Mouse (Mus musculus): Measurements from ENCODE around the gene Zdbf2. TPM values are rescaled to one million over a fixed set of nuclear protein-coding genes. Genes with fewer than 3 reads are reported as not detected.
"Not testable (repeated sequence)": the region's sequence is repeated elsewhere in the genome, so short reads cannot be mapped to it uniquely, and the experiment has no call there.

Zdbf2 gene
- polyA plus RNA-seq, 2 experiments from 2014 or later: not detected

DNA sequence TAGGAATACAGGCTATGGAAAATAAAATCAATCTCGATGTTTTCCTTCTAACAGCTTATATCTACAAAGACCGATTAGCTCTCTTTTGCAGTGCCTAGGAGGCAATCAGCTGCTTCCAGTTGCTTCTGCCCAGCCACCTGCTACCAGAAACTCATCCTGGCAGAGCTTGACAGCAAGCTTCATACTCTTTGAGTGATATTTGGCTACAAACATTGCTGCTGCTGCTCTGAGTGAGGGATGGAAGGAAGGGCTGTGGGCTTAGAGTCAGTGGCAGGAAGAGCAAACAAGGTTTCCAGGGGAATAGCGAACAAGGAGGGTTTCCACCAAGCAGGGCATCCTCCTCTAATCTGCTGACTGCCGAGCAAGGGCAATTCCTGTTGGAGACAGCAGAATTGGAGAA lies 7.6 kb upstream of the Zdbf2 start:
- no peak for ATAC-seq

DNA sequence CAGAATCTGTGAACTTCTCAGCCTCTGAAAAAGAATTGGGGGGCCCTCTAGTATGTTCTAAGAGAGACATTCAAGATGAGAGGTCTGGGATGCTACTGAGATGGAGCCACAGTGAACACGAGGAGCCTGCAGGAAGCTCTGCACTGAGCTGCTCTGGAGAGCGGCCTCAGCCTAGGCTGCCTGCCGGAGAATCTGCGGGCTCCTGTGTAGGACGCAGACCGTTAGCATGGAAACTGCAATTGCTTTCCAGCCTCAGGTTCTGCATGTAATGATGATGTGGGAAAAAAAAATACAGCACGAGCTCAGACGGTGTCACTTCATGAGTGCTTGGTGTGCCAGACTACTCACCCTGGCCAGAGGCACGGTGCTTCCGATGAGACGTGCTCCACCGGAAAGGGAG lies 6.9 kb upstream of the Zdbf2 start:
- no peak for ATAC-seq

DNA sequence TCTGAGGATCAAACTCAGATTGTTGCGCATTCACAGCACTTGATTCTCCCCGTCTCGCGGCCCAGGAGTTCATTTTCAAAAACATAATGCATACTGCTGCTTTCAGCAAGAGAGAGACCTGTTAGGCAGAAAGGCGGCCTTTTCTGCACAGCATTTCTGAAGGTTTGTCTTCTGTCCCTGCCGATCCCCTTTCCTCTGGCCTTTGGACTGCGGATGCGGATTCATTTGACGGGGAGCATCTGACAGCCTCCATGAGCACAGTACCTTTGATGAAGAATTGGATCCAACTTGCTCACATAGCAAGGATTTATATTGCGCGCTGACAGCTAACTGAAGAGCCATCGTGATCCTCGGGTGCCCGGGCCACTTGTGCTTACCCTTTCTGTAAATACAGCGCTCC lies 6.3 kb upstream of the Zdbf2 start:
- ATAC-seq: no peak

DNA sequence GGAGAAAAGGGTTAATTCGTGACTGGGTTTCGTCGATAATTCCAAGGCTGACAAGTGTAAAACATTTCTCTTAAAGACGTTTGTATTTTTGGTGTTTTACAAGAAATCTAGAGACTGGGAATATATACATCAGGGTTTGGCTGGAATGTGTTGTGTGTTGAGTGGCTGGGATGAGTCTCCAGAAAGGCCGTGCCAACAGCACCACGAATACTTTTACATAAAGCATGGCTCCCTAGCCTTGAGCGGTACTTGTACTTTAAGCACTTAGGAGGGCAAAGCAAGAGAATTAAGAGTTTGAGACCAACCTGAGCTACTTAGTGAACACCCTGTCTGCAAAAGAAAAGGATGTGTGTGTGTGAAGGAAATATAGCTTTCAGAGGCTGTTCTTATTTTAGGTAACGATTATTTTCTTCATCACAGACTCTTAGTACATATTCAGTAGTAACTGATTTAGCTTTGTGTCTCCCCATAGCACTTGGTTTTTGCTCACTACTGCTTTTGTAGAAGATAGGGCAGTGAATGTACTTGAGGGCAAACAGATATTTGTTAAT lies 865 bp upstream of the Zdbf2 start:
- ATAC-seq: no peak

DNA sequence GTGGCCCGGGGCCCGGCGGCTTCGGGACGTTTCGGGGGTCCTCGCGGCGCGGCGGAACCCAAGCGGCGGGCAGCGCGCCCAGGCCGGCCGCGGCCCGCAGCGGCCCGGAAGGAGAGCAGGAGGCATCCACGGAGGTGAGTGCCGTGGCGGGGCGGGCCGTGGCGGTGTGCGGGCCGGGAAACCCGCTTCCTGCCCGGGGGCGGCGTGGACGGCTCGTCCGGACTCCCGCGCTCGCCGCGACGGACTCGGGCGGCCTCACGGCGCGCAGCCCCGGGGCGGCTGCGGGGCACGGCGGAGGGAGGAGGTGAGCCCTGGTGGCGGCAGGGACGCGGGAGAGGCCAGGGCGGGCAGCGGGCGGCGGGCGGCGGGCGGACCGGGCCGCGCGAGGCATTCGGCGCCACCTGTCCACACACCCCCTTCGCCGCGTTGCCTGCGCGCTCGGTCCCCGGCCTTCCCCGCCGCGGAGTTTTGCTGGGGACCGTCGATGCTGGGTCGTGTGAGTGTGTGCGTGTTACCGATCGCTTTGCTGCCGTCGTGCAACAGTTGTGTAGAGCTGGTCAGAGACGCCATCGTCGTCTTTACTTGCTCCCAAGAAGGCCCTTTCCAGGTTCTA lies 380 bp downstream of the Zdbf2 start:
- no peak for ATAC-seq

DNA sequence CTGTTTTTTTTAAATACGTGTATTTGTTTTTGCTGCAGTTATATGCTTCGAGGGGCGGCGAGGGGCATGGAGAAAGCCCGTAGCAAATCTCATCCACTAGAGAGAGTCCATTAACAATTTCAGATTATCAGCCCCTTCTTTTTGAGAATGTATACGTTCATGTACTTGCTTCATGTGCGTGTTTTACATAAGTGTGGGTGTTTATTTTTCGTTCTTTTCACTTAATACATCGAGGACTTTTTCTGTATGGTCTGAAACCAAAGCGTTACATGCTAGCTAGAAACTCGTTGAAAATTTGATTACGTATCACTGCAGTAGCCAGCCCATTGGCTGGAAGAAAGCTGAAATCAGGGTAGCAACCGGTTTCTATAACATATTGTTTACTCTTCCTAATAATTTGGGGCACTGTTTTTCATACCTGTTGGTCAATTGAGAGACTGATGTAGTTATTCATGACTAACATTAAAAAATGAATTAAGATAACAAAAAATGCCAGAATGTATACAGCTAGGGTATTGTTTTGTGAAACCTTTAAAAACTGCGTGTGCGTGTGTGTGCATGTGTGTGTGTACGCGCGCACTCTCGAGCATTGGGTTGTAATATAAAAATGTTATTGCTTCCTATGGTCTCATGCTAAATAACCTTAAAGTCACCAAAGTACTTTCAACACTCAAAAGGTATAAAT lies 1.1 kb downstream of the Zdbf2 start:
- ATAC-seq: no peak

DNA sequence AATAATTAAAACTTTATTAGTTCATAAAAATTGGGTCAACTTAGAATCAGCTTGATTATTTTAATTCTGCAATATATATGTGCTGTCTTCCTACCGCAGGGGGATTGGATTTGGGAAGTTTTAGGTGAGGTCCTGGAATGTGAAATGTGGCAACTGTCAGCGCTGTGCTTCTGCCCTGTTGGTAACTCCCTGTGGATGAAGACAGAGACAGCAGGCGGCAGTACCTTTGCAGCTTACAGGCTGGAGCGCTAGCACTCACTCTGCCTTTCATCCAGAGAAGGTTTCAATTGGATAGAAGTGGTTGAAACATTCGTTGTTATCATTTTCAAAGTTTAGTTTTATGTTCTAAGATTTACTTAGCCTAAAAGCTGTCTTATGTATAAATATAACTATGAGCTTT lies 5.0 kb downstream of the Zdbf2 start:
- no peak for ATAC-seq

DNA sequence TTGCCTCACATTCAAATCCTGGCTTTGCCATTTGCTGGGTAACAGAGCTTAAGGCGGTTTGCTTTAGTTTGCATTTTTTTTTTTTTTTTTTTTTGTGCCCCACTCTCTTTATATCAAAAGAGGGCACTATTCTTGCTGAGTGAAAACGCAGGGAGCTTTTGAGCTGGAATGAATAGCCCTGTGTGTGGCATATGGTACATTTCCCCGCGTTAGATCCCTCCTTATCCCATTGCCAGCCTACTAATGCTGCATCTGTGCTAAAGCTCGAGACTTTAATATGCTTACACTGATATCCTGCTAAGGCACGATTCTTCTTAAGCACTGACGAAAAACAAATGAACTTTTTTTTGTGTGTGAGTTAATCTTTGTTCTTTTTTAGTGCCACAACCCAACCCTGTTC lies 20.9 kb downstream of the Zdbf2 start:
- no peak for ATAC-seq

DNA sequence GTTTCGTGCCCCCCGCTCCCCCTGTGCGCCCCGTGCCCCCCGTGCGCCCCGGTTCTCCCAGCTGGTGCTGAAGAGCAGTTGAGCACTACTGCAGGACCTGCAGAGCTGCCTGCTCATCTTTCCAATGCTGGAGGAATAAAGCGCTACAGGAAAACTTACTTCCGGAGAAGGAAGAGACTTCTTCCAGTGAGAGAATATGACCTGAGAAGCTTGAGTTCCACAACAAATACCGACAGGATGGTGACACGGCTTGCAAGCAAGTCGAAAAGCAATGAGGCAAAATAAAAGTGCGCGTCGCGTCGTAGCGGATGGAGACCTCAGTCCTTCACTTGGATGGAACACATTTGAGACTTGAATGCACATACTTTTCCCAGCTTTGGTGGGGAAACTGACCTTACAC lies 36.6 kb downstream of the Zdbf2 start:
- no peak for ATAC-seq

DNA sequence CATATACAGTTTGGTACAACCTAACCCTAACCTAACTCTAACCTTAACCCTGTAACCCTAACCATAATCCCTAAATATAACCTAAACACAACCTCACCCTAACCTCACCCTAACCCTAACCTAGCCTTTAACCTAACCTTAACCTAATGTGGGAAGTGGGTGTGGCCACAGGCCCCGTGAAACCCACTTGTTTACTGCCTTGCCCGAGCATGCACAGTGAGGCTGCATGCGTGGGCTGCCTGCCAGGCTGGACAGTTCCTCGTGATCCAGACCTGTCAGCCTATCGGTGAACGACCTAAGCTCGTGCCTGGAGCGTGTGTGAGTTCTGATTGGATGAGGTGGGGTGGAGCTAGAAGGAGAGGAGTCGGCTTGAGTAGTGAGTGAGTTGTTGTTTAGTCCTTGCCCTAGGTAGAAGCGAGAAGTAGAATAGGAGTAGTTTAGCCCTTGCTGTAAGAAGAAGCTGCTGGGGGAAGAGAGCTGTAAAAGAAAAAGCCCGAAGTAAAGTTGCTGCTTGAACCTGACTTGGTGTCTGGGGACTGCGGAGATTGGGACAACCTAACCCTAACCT lies 50.6 kb downstream of the Zdbf2 start:
- not testable (repeated sequence) for ATAC-seq

Other genes with a start within 250 kb of the Zdbf2 start
- gene Ino80d, start 158.6 kb upstream of the Zdbf2 start, polyA plus RNA-seq (2017; shearing (Covaris generic)): 10 to 100 TPM; 20.9 to 23.0 TPM
- 1,000 to 10,000 TPM; 1,216 to 1,318 TPM for gene Eef1b2, start 96.4 kb upstream of the Zdbf2 start, polyA plus RNA-seq (2017; shearing (Covaris generic))
- gene Ndufs1, start 96.4 kb upstream of the Zdbf2 start, polyA plus RNA-seq (2017; shearing (Covaris generic)): 100 to 1,000 TPM; 105 to 118 TPM
- gene Gpr1, start 58.7 kb upstream of the Zdbf2 start, polyA plus RNA-seq (2017; shearing (Covaris generic)): under 1 TPM in 1 of 2 experiments, not detected in 1; 0.46 TPM
- not detected for gene Adam23, start 172.6 kb downstream of the Zdbf2 start, polyA plus RNA-seq (2017; shearing (Covaris generic))